Mouse (Mus musculus) lung, postnatal 0 days (tissue): ENCODE results near the gene Etnk2. TPM values are rescaled to one million over a fixed set of nuclear protein-coding genes. Genes with fewer than 3 reads are reported as not detected.

ENCODE experiments used
- ATAC-seq: fragments of 200-750 bp; cut with Nextera tagmentation; 2 replicates; pipeline ENCODE4 v1.8.0; 2017; ENCODE audit warnings: moderate library complexity
- DNase-seq: peaks from one replicate; pipeline ENCODE4 v3.0.0-alpha.2; 2016; ENCODE audit warnings: low spot score
- H3K27ac ChIP-seq: fragments of 300-500 bp; sonication (generic); 2 replicates; pipeline ENCODE4 v1.5.1; 2014; ENCODE audit warnings: antibody characterized with exemption, mild to moderate bottlenecking, low read length, mixed read lengths
- H3K27me3 ChIP-seq: fragments of 300-500 bp; sonication (generic); replicated peaks from 2 replicates; pipeline ENCODE4 v1.6.1; 2014; ENCODE audit warnings: low read length, mixed read lengths; ENCODE audit not compliant: insufficient read depth
- H3K36me3 ChIP-seq: fragments of 300-500 bp; sonication (generic); 2 replicates; pipeline ENCODE4 v1.6.1; 2014; ENCODE audit warnings: low read length, mixed read lengths; ENCODE audit not compliant: insufficient read depth
- H3K4me1 ChIP-seq: fragments of 300-500 bp; sonication (generic); 2 replicates; pipeline ENCODE4 v1.6.1; 2014; ENCODE audit warnings: antibody characterized with exemption, low read depth, low read length, mixed read lengths; ENCODE audit not compliant: insufficient read depth
- H3K4me2 ChIP-seq: fragments of 300-500 bp; sonication (generic); replicated peaks from 2 replicates; pipeline ENCODE4 v1.6.1; 2014; ENCODE audit warnings: low read depth, mild to moderate bottlenecking, low read length, moderate library complexity, mixed read lengths
- H3K4me3 ChIP-seq: fragments of 300-500 bp; sonication (generic); 2 replicates; pipeline ENCODE4 v1.5.1; 2014; ENCODE audit warnings: low read depth, low read length
- H3K9ac ChIP-seq: fragments of 300-500 bp; sonication (generic); replicated peaks from 2 replicates; pipeline ENCODE4 v1.6.1; 2014; ENCODE audit warnings: low read depth, mild to moderate bottlenecking
- H3K9me3 ChIP-seq: fragments of 300-500 bp; sonication (generic); 2 replicates; pipeline ENCODE4 v1.6.1; 2016; ENCODE audit warnings: low read length, mixed read lengths
- CTCF ChIP-seq: IDR thresholded peaks from 2 replicates; pipeline ENCODE4 v1.5.1; 2016; ENCODE audit warnings: antibody characterized with exemption, mild to moderate bottlenecking
- EP300 ChIP-seq: IDR thresholded peaks from 2 replicates; pipeline ENCODE4 v1.6.1; 2016; ENCODE audit warnings: antibody characterized with exemption, mild to moderate bottlenecking, control low read depth
- whole genome bisulfite sequencing: fragments of 180-500 bp; shearing (Covaris S2); extraction: QIAGEN DNeasy Blood & Tissue Kit; methylation state at CpG from one replicate; pipeline ENCODE4 v1.1.7; 2014; 5-methylcytosine and 5-hydroxymethylcytosine counted together
- polyA plus RNA-seq: library from polyadenylated mRNA; unstranded; fragments of >200 nt; fragmentation: Nextera tagmentation; extraction: Ambion mirVana; gene quantifications from 2 replicates; pipeline ENCODE4 v1.2.1, GENCODE M21; 2015

Gene Etnk2
- polyA plus RNA-seq, 1 experiment from 2014 or later, result 0.81 TPM

- Histone ChIP-seq H3K4me2 (no peak overlapping the region), H3K9ac (no peak overlapping the region), H3K4me1 (peaks cover 46% of the 10 kb centered on the region), H3K27me3 (no peaks in the 10 kb centered on the region), H3K27ac (peak overlapping the region; percentile 86), H3K4me3 (no peak overlapping the region), H3K36me3 (no peaks in the 10 kb centered on the region), H3K9me3 (no peaks in the 10 kb centered on the region)
- DNase-seq, result no peak
- no peak for ATAC-seq
- WGBS, result 70% methylated on average over 3 of the region's 3 CpGs
- TF ChIP-seq CTCF (no peak), EP300 (no peak)
Measured at GRCm38 (mm10) chr1:133419178-133419834, 55.9 kb downstream of the Etnk2 start.

GRCm38 (mm10) chr1:133420491-133420890, 57.1 kb downstream of the Etnk2 start:
- H3K9me3 ChIP-seq, result no peaks in the 10 kb centered on the region
- TF ChIP-seq CTCF, result no peak
- no peak for TF ChIP-seq EP300
- no peak overlapping the region for H3K9ac ChIP-seq
- H3K4me2 ChIP-seq, result peak overlapping the region; percentile 99
- peaks cover 35% of the 10 kb centered on the region for H3K4me1 ChIP-seq
- DNase-seq (peak; percentile 43), ATAC-seq (no peak)
- H3K36me3 ChIP-seq, result no peaks in the 10 kb centered on the region
- no peaks in the 10 kb centered on the region for H3K27me3 ChIP-seq
- H3K27ac ChIP-seq, result peak overlapping the region; percentile 52; the same call in 1 of the 2 replicates
- WGBS, result 48% methylated on average over 3 of the region's 3 CpGs
- H3K4me3 ChIP-seq, result no peak overlapping the region

DNA sequence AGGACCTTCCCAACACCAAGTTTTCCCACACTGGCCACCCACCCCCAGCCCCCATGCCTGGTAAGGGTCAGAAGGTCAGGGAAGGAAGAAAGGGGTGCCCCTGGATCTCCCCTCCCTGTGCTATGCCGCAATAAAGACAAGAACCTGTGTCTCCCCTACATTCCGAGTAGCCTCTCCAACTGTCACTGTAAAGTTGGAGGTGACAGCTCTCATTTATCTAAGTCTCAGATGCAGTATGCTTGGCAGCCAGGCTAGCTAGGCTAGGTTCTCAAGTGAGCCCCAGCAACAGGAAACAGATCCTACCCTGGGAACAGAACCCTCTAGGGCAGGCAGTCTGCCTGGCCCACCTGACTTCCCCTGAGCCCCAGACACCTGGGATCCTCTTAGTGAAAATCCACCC, 57.7 kb downstream of the Etnk2 start:
- Histone ChIP-seq H3K4me3 (no peak overlapping the region), H3K27ac (peak overlapping the region; percentile 52; the same call in 1 of the 2 replicates), H3K36me3 (no peaks in the 10 kb centered on the region), H3K4me2 (peak overlapping the region; percentile 99), H3K4me1 (peaks cover 31% of the 10 kb centered on the region), H3K9ac (no peak overlapping the region), H3K9me3 (no peaks in the 10 kb centered on the region), H3K27me3 (no peaks in the 10 kb centered on the region)
- WGBS, result 61% methylated on average over 2 of the region's 2 CpGs
- no peak for ATAC-seq
- TF ChIP-seq EP300 (no peak), CTCF (no peak)
- no peak for DNase-seq

DNA sequence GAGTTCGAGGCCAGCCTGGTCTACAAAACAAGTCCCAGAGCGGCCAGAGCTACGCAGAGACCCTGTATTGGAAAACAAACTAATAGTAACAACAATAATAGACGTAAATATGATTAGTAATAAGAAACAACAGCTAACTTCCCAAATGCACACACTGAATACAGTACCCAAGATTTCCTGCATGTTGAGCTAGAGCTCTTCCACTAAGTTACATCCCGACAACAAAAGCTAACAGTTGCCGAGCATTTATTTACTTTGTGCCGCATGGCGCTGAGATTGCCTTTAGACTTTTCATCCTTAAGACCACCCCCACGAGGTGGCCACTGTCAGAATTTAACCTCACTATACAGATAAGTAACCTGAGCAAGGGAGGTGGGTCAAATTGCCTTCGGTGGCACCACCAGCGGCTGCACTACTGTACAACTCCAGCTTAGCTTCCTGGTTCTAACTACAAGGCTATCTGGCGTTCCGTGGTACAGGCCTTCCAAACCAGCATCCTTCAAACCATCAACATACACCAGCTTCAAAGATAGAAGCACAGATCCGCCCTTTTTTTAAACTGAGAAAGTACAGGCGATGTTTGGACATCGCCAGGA, 58.7 kb downstream of the Etnk2 start:
- H3K4me1 ChIP-seq, result peaks cover 23% of the 10 kb centered on the region
- TF ChIP-seq EP300 (no peak), CTCF (no peak)
- H3K9me3 ChIP-seq, result no peaks in the 10 kb centered on the region
- H3K9ac ChIP-seq, result peak overlapping the region; percentile 86
- 30% methylated on average over 16 of the region's 16 CpGs for WGBS
- H3K27me3 ChIP-seq, result no peaks in the 10 kb centered on the region
- no peak for ATAC-seq
- DNase-seq, result no peak
- peak overlapping the region; percentile 87 for H3K27ac ChIP-seq
- H3K4me2 ChIP-seq, result peak overlapping the region; percentile 99
- no peaks in the 10 kb centered on the region for H3K36me3 ChIP-seq
- H3K4me3 ChIP-seq, result peak overlapping the region; percentile 79

GRCm38 (mm10) chr1:133422615-133423161, 59.3 kb downstream of the Etnk2 start:
- peak overlapping the region; percentile 99 for H3K4me2 ChIP-seq
- no peaks in the 10 kb centered on the region for H3K36me3 ChIP-seq
- H3K27ac ChIP-seq, result peak overlapping the region; percentile 87
- no peaks in the 10 kb centered on the region for H3K9me3 ChIP-seq
- ATAC-seq, result peak; percentile 13
- H3K9ac ChIP-seq, result peak overlapping the region; percentile 86
- DNase-seq, result peak; percentile 61
- WGBS, result 1% methylated on average over 29 of the region's 29 CpGs
- TF ChIP-seq CTCF (peak; percentile 28), EP300 (peak; percentile 51; the same call in 1 of the 2 replicates)
- no peaks in the 10 kb centered on the region for H3K27me3 ChIP-seq
- H3K4me1 ChIP-seq, result peaks cover 17% of the 10 kb centered on the region
- peak overlapping the region; percentile 79 for H3K4me3 ChIP-seq

DNA sequence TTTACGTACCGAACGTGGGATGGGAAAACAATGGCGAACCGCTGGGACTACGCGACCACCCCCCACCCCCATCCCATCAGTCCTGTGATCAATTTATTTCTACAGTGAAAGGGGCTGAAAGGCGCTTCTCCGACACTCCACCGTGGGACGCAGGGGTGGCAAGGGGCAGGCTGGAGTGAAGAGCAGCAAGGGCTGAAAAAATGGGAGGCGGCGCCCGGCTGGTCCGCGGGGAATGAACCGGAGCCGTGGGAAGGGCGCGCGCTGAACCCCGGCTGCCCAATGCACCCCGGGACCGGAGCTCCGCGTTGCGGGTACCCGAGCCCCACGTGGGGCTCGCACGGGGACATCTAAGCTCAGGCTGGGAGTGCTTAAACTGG, 59.8 kb downstream of the Etnk2 start:
- Histone ChIP-seq H3K36me3 (no peaks in the 10 kb centered on the region), H3K4me1 (peaks cover 13% of the 10 kb centered on the region), H3K9ac (peak overlapping the region; percentile 86), H3K4me3 (peak overlapping the region; percentile 79), H3K4me2 (peak overlapping the region; percentile 99), H3K27me3 (no peaks in the 10 kb centered on the region), H3K27ac (peak overlapping the region; percentile 87), H3K9me3 (no peaks in the 10 kb centered on the region)
- under 1% methylated on average over 31 of the region's 31 CpGs for WGBS
- ATAC-seq (peak; percentile 7; the same call in 1 of the 2 replicates), DNase-seq (no peak)
- TF ChIP-seq CTCF (no peak), EP300 (no peak)
